Comparison of ENCODE assay signal across 12 mouse cellular contexts in genomic region chr4:148589565-148589964, GRCm38 (mm10). TPM values are rescaled to one million over a fixed set of nuclear protein-coding genes. Genes with fewer than 3 reads are reported as not detected.
DNase-seq lines count a peak whose midpoint lies in the region; TF ChIP-seq lines count a peak whose summit lies in the region.
"Had no signal": no experiment of that assay in that cellular context is flagged by ENCODE, and none has a peak within 500 bp of the region (broad histone marks: within the 10 kb centered on the region; RNA-seq: fewer than 3 reads in every experiment).

No protein-coding gene starts in this region.

- TF ChIP-seq POLR2A in lung, adult 2 months (IDR thresholded peaks at IDR 0.05; ENCODE audit: borderline replicate concordance, extremely low read depth, low read depth, low read length): no peak

- TF ChIP-seq CTCF in gastrocnemius, adult 2 months (IDR thresholded peaks at IDR 0.05): no peak
- no peak for TF ChIP-seq CTCF in lung, adult 2 months (IDR thresholded peaks at IDR 0.05; ENCODE audit: insufficient read depth, low read length)

- no peak overlapping the region for H3K27ac ChIP-seq in gastrocnemius, adult 2 months
- H3K27ac ChIP-seq: heart, adult 2 months; hindbrain, embryonic 12.5 days had no signal

- WGBS in lung, adult 2 months: 52% methylated on average over 7 of the region's 8 CpGs

- intact Hi-C loops in gastrocnemius, adult 2 months (cut with DNase I): no loop called here
- intact Hi-C loops in gastrocnemius, postnatal 14 days (cut with DNase I; ENCODE audit: low total_unique reads): no loop called here

- H3K4me1 ChIP-seq in lung, adult 2 months (ENCODE audit: control insufficient read depth, insufficient read depth, low read length): peaks cover 9% of the 10 kb centered on the region

- H3K4me3 ChIP-seq in gastrocnemius, adult 2 months: no peak overlapping the region
- no peak overlapping the region for H3K4me3 ChIP-seq in lung, adult 2 months (replicated peaks; ENCODE audit: extremely low read depth, low read depth, low read length)
- H3K4me3 ChIP-seq: forebrain, embryonic 15.5 days; heart, adult 2 months; hindbrain, embryonic 12.5 days had no signal

- peak; percentile 23 for DNase-seq in gastrocnemius, adult 2 months
- DNase-seq in gastrocnemius, postnatal 14 days: no peak
- peak; percentile 71 to 73 for DNase-seq in right cerebral cortex, postnatal 10 days (ENCODE audit: low spot score in 2 of 2)
- DNase-seq in right cerebral cortex, adult 18-20 months: no peak
- peak; percentile 35 for DNase-seq in lung, adult 2 months
- no peak for DNase-seq in adrenal gland, postnatal 36 days
- no peak for DNase-seq in gastrocnemius, postnatal 10 days
- DNase-seq in heart, postnatal 4 days: no peak
- DNase-seq: heart, adult 2 months had no signal

RNA-seq across cellular contexts. Expression of gene Srm, which starts 1.7 kb away (rescaled TPM):
- total RNA-seq in gastrocnemius, adult 2 months (2021): 10 to 100 TPM; 12.0 to 12.2 TPM
- total RNA-seq in gastrocnemius, postnatal 14 days (2021): 10 to 100 TPM; 15.9 to 20.9 TPM
- polyA plus RNA-seq in lung, adult 2 months (2012; rRNA removed): 35.5 and 37.1 TPM in 2 replicates
- total RNA-seq in adrenal gland, postnatal 36 days (2021): 10 to 100 TPM; 84.8 to 94.4 TPM
- 10 to 100 TPM; 25.4 to 32.8 TPM for total RNA-seq in gastrocnemius, postnatal 10 days (2021)
- total RNA-seq in heart, postnatal 4 days (2021): 10 to 100 TPM; 33.0 to 34.7 TPM

RNA-seq across cellular contexts. Expression of gene Masp2, which starts 12.8 kb away (rescaled TPM):
- total RNA-seq in gastrocnemius, adult 2 months (2021): under 1 TPM; 0.56 to 0.69 TPM
- total RNA-seq in gastrocnemius, postnatal 14 days (2021): under 1 TPM; 0.35 to 0.41 TPM
- polyA plus RNA-seq in lung, adult 2 months (2012; rRNA removed): 0.28 and 1.9 TPM in 2 replicates
- 1 to 10 TPM; 1.1 to 1.6 TPM for total RNA-seq in adrenal gland, postnatal 36 days (2021)
- total RNA-seq in gastrocnemius, postnatal 10 days (2021): under 1 TPM; 0.16 to 0.54 TPM
- total RNA-seq in heart, postnatal 4 days (2021): under 1 TPM in 1 of 2 experiments, not detected in 1; 0.25 TPM

RNA-seq across cellular contexts. Expression of gene Exosc10, which starts 31.3 kb away (rescaled TPM):
- 10 to 100 TPM; 21.0 to 21.6 TPM for total RNA-seq in gastrocnemius, adult 2 months (2021)
- 10 to 100 TPM; 20.0 to 23.0 TPM for total RNA-seq in gastrocnemius, postnatal 14 days (2021)
- 26.5 and 33.4 TPM in 2 replicates for polyA plus RNA-seq in lung, adult 2 months (2012; rRNA removed)
- 10 to 100 TPM; 43.6 to 52.6 TPM for total RNA-seq in adrenal gland, postnatal 36 days (2021)
- total RNA-seq in gastrocnemius, postnatal 10 days (2021): 10 to 100 TPM; 27.0 to 32.7 TPM
- 10 to 100 TPM; 62.4 to 66.2 TPM for total RNA-seq in heart, postnatal 4 days (2021)

RNA-seq across cellular contexts. Expression of gene Tardbp, which starts 37.3 kb away (rescaled TPM):
- 100 to 1,000 TPM; 132 to 136 TPM for total RNA-seq in gastrocnemius, adult 2 months (2021)
- total RNA-seq in gastrocnemius, postnatal 14 days (2021): 100 to 1,000 TPM; 115 TPM
- polyA plus RNA-seq in lung, adult 2 months (2012; rRNA removed): 56.4 and 112 TPM in 2 replicates
- total RNA-seq in adrenal gland, postnatal 36 days (2021): 100 to 1,000 TPM; 233 to 286 TPM
- total RNA-seq in gastrocnemius, postnatal 10 days (2021): 100 to 1,000 TPM; 130 to 172 TPM
- total RNA-seq in heart, postnatal 4 days (2021): 100 to 1,000 TPM; 198 to 204 TPM

RNA-seq across cellular contexts. Expression of gene Gm572, which starts 53.6 kb away (rescaled TPM):
- 1 to 10 TPM; 6.1 to 6.8 TPM for total RNA-seq in gastrocnemius, adult 2 months (2021)
- 1 to 10 TPM; 6.9 to 7.7 TPM for total RNA-seq in gastrocnemius, postnatal 14 days (2021)
- polyA plus RNA-seq in lung, adult 2 months (2012; rRNA removed): 0.13 TPM in 1 of 2 replicates, not detected in the other
- not detected for total RNA-seq in adrenal gland, postnatal 36 days (2021)
- total RNA-seq in gastrocnemius, postnatal 10 days (2021): 1 to 10 TPM; 6.9 to 8.6 TPM
- total RNA-seq in heart, postnatal 4 days (2021): 1 to 10 TPM; 4.1 to 4.9 TPM
- total RNA-seq: monocyte, adult 5-6 weeks had no signal
- polyA plus RNA-seq: forebrain, embryonic 15.5 days; hindbrain, embryonic 12.5 days had no signal

Comparison
In these comparisons a context has a peak if more than half of its experiments do, and no peak if none do; other contexts are left out.
1. DNase-seq: peak in gastrocnemius, adult 2 months (single experiment), right cerebral cortex, postnatal 10 days (2 of 2) and lung, adult 2 months (single experiment); none in gastrocnemius, postnatal 14 days (single experiment), right cerebral cortex, adult 18-20 months (single experiment), adrenal gland, postnatal 36 days (0 of 2), gastrocnemius, postnatal 10 days (single experiment) and heart, postnatal 4 days (single experiment).